Mouse (Mus musculus): Measurements from ENCODE around the gene Nxn.

DNA sequence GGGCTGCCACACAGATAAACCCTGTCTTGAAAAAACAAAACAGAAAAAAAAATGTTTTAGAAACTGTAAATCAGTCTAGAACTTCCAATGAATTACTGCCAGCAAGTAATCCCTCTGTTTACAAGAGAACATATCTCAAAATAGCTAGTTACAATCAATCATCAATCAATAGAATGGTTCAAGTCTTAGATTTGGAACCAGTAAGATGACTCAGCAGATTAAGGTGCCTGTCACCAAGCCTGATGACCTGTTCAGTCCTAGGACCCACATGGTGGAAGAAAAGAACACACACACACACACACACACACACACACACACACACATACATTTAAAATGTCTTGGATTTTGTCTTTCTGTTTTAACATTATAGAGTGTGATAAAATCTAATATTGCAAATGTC lies 62.7 kb downstream of the Nxn start:
- TF ChIP-seq CTCF (IDR thresholded peaks at IDR 0.05; ENCODE audit: low read depth) (no peak), EP300 (IDR thresholded peaks at IDR 0.05; ENCODE audit: low read depth) (no peak)

All from liver, embryonic 14.5 days (tissue).